Mouse (Mus musculus): ENCODE data around the gene Shmt2. TPM values are rescaled to one million over a fixed set of nuclear protein-coding genes. Genes with fewer than 3 reads are reported as not detected.

The Shmt2 gene
- polyA plus RNA-seq, 1 experiment, result not detected

- no peak for TF ChIP-seq POLR2A (IDR thresholded peaks at IDR 0.05; ENCODE audit: insufficient read depth, low read depth, low read length)
- TF ChIP-seq CTCF (IDR thresholded peaks at IDR 0.05; ENCODE audit: insufficient read depth, low read depth, low read length), result no peak
- Histone ChIP-seq H3K4me3 (ENCODE audit: insufficient read depth, low read depth, low read length) (no peak overlapping the region), H3K4me1 (ENCODE audit: control insufficient read depth, insufficient read depth, low read length) (peaks cover 13% of the 10 kb centered on the region), H3K27ac (ENCODE audit: insufficient read depth, low read depth, low read length) (no peak overlapping the region)
- WGBS, result 97% methylated on average over 3 of the region's 3 CpGs
Observed at GRCm38 (mm10) chr10:127496156-127496555, 26.1 kb downstream of the Shmt2 start.

GRCm38 (mm10) chr10:127492118-127492517 lies 30.1 kb downstream of the Shmt2 start:
- Histone ChIP-seq H3K4me3 (ENCODE audit: insufficient read depth, low read depth, low read length) (no peak overlapping the region), H3K4me1 (ENCODE audit: control insufficient read depth, insufficient read depth, low read length) (peaks cover 29% of the 10 kb centered on the region), H3K27ac (ENCODE audit: insufficient read depth, low read depth, low read length) (no peak overlapping the region)
- 48% methylated on average over 3 of the region's 3 CpGs for WGBS
- no peak for TF ChIP-seq CTCF (IDR thresholded peaks at IDR 0.05; ENCODE audit: insufficient read depth, low read depth, low read length)
- TF ChIP-seq POLR2A (IDR thresholded peaks at IDR 0.05; ENCODE audit: insufficient read depth, low read depth, low read length), result no peak

GRCm38 (mm10) chr10:127491128-127491512 lies 31.1 kb downstream of the Shmt2 start:
- TF ChIP-seq CTCF (IDR thresholded peaks at IDR 0.05; ENCODE audit: insufficient read depth, low read depth, low read length) (no peak), POLR2A (IDR thresholded peaks at IDR 0.05; ENCODE audit: insufficient read depth, low read depth, low read length) (no peak)
- Histone ChIP-seq H3K27ac (ENCODE audit: insufficient read depth, low read depth, low read length) (no peak overlapping the region), H3K4me1 (ENCODE audit: control insufficient read depth, insufficient read depth, low read length) (peaks cover 29% of the 10 kb centered on the region), H3K4me3 (ENCODE audit: insufficient read depth, low read depth, low read length) (no peak overlapping the region)
- WGBS, result 39% methylated on average over 8 of the region's 8 CpGs

GRCm38 (mm10) chr10:127490160-127491127 lies 31.8 kb downstream of the Shmt2 start:
- H3K27ac ChIP-seq (ENCODE audit: insufficient read depth, low read depth, low read length), result no peak overlapping the region
- H3K4me1 ChIP-seq (ENCODE audit: control insufficient read depth, insufficient read depth, low read length), result peaks cover 29% of the 10 kb centered on the region
- no peak overlapping the region for H3K4me3 ChIP-seq (ENCODE audit: insufficient read depth, low read depth, low read length)
- WGBS, result 53% methylated on average over 18 of the region's 18 CpGs
- no peak for TF ChIP-seq POLR2A (IDR thresholded peaks at IDR 0.05; ENCODE audit: insufficient read depth, low read depth, low read length)
- TF ChIP-seq CTCF (IDR thresholded peaks at IDR 0.05; ENCODE audit: insufficient read depth, low read depth, low read length), result no peak

GRCm38 (mm10) chr10:127488856-127489255 lies 33.4 kb downstream of the Shmt2 start:
- Histone ChIP-seq H3K4me1 (ENCODE audit: control insufficient read depth, insufficient read depth, low read length) (peaks cover 24% of the 10 kb centered on the region), H3K4me3 (ENCODE audit: insufficient read depth, low read depth, low read length) (no peak overlapping the region), H3K27ac (ENCODE audit: insufficient read depth, low read depth, low read length) (no peak overlapping the region; the same call in 1 of the 2 replicates)
- TF ChIP-seq CTCF (IDR thresholded peaks at IDR 0.05; ENCODE audit: insufficient read depth, low read depth, low read length), result no peak
- 40% methylated on average over 7 of the region's 7 CpGs for WGBS

GRCm38 (mm10) chr10:127485235-127485634 lies 37.0 kb downstream of the Shmt2 start:
- 90% methylated on average over 10 of the region's 10 CpGs for WGBS
- no peak overlapping the region for H3K27ac ChIP-seq (ENCODE audit: insufficient read depth, low read depth, low read length)
- H3K4me3 ChIP-seq (ENCODE audit: insufficient read depth, low read depth, low read length), result no peak overlapping the region
- H3K4me1 ChIP-seq (ENCODE audit: control insufficient read depth, insufficient read depth, low read length), result peaks cover 30% of the 10 kb centered on the region
- TF ChIP-seq CTCF (IDR thresholded peaks at IDR 0.05; ENCODE audit: insufficient read depth, low read depth, low read length) (no peak), POLR2A (IDR thresholded peaks at IDR 0.05; ENCODE audit: insufficient read depth, low read depth, low read length) (no peak)

GRCm38 (mm10) chr10:127480833-127481813 lies 41.1 kb downstream of the Shmt2 start:
- Histone ChIP-seq H3K4me3 (ENCODE audit: insufficient read depth, low read depth, low read length) (no peak overlapping the region), H3K27ac (ENCODE audit: insufficient read depth, low read depth, low read length) (peak overlapping the region; percentile 40; the same call in 1 of the 2 replicates), H3K4me1 (ENCODE audit: control insufficient read depth, insufficient read depth, low read length) (peaks cover 19% of the 10 kb centered on the region)
- no peak for TF ChIP-seq POLR2A (IDR thresholded peaks at IDR 0.05; ENCODE audit: insufficient read depth, low read depth, low read length)
- no peak for TF ChIP-seq CTCF (IDR thresholded peaks at IDR 0.05; ENCODE audit: insufficient read depth, low read depth, low read length)
- WGBS, result 54% methylated on average over 19 of the region's 19 CpGs

- Histone ChIP-seq H3K27ac (ENCODE audit: insufficient read depth, low read depth, low read length) (no peak overlapping the region), H3K4me3 (ENCODE audit: insufficient read depth, low read depth, low read length) (no peak overlapping the region), H3K4me1 (ENCODE audit: control insufficient read depth, insufficient read depth, low read length) (peaks cover 19% of the 10 kb centered on the region)
- WGBS, result 84% methylated on average over 4 of the region's 4 CpGs
- no peak for TF ChIP-seq POLR2A (IDR thresholded peaks at IDR 0.05; ENCODE audit: insufficient read depth, low read depth, low read length)
- no peak for TF ChIP-seq CTCF (IDR thresholded peaks at IDR 0.05; ENCODE audit: insufficient read depth, low read depth, low read length)
Observed at GRCm38 (mm10) chr10:127479131-127479530, 43.1 kb downstream of the Shmt2 start.
